Mouse (Mus musculus) macrophage (primary cell): ENCODE results near the gene Ncapd2. TPM values are rescaled to one million over a fixed set of nuclear protein-coding genes. Genes with fewer than 3 reads are reported as not detected.

Experiments used
- H3K27ac ChIP-seq: fragments of 350-480 bp; formaldehyde crosslinking; 2 replicates; pipeline ENCODE4 v1.9.0; 2021
- H3K36me3 ChIP-seq: fragments of 350-480 bp; formaldehyde crosslinking; 2 replicates; pipeline ENCODE4 v1.9.0; 2021; ENCODE audit errors: inconsistent target
- H3K4me3 ChIP-seq: fragments of 350-480 bp; formaldehyde crosslinking; 2 replicates; pipeline ENCODE4 v1.9.0; 2021; ENCODE audit errors: inconsistent target
- H3K79me2 ChIP-seq: fragments of 350-480 bp; formaldehyde crosslinking; 2 replicates; pipeline ENCODE4 v1.9.0; 2021; ENCODE audit errors: inconsistent target
- WGBS: methylation state at CpG from one replicate; pipeline ENCODE4 v1.1.7; 2026; ENCODE audit warnings: inconsistent platforms; ENCODE audit not compliant: missing documents; 5-methylcytosine and 5-hydroxymethylcytosine counted together
- polyA plus RNA-seq: library from polyadenylated mRNA; stranded (reverse); fragments of 250-400 nt; gene quantifications from 3 replicates; pipeline ENCODE4 v1.2.4, GENCODE M21; 2018; ENCODE audit warnings: inconsistent platforms

Ncapd2 gene
- polyA plus RNA-seq, 1 experiment from 2014 or later, result 10.3 TPM

DNA sequence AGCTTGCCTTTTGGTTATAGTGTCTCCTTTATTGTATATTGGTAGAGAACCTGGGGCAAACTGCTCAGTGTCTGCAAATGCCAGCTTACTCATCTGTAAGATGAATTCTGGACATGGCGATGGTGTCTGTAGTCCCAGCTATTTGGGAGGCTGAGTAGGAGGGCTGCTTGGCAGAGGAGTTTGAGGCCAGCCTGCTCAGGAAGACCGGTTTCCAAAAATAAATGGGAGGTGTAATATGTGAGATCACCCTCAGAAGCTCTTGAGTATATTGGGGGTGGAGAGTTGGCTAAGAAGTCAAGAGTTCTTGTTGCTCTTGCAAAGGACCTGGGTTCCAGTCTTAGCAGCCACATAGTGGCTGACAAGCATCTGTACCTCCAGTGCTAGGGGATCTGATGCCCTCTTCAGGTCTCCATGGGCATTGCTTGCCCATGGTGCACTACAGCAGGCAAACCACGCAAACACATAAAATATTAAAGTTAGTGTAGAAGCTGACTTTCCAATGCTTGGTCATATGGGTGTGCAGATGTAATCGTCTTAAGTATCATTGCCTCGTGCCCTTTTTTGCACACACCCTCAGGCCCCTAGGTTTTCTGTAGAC is 34.1 kb upstream of the Ncapd2 start:
- H3K4me3 ChIP-seq, result no peak overlapping the region
- H3K79me2 ChIP-seq, result no peaks in the 10 kb centered on the region
- WGBS, result 90% methylated on average over 5 of the region's 5 CpGs
- peaks cover 69% of the 10 kb centered on the region for H3K36me3 ChIP-seq
- H3K27ac ChIP-seq, result no peak overlapping the region

DNA sequence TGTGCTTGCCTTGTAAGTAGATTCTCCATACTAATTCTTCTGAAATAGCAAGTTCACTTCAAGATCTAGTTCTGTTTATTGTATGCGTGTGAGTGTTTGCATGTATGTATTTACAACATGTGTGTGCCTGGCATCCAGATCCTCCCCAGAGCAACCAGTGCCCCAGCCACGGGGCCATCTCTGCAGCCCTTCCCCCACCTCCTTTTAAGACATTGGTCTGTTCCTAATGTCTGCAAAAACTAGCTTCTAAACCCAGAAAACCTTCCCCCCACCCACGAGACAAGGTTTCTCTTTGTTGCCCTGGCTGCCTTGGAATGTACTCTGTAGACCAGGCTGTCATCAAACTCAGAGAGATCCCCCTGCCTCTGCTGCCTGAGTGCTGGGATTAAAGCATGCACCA is 31.1 kb upstream of the Ncapd2 start:
- Histone ChIP-seq H3K79me2 (no peaks in the 10 kb centered on the region; the same call in 1 of the 2 replicates), H3K4me3 (no peak overlapping the region), H3K27ac (no peak overlapping the region), H3K36me3 (peaks cover 52% of the 10 kb centered on the region)
- WGBS, result 61% methylated on average over 3 of the region's 3 CpGs

DNA sequence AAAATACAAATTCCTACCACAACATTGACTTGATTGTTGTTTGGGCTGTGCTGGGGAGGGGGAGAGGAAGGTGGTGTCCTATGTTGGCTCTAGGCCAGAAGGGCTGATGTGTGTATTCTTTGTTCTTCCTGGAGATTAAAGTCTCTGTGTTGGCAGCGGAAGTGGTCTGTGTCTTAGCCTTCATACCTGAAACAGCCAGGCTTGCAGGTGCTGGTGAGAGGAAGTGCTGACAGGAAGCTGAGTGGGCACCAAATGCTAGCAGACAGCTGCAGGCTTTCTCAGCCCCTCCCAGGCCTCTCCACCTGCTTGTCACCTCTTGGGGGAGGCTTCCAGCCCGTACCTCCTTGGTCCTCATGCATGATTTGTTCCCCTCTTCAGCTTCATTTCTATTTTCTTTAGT is 30.6 kb upstream of the Ncapd2 start:
- Histone ChIP-seq H3K4me3 (no peak overlapping the region), H3K79me2 (peaks cover 3% of the 10 kb centered on the region; the same call in 1 of the 2 replicates), H3K27ac (no peak overlapping the region), H3K36me3 (peaks cover 48% of the 10 kb centered on the region)
- WGBS, result 33% methylated on average over 2 of the region's 2 CpGs

DNA sequence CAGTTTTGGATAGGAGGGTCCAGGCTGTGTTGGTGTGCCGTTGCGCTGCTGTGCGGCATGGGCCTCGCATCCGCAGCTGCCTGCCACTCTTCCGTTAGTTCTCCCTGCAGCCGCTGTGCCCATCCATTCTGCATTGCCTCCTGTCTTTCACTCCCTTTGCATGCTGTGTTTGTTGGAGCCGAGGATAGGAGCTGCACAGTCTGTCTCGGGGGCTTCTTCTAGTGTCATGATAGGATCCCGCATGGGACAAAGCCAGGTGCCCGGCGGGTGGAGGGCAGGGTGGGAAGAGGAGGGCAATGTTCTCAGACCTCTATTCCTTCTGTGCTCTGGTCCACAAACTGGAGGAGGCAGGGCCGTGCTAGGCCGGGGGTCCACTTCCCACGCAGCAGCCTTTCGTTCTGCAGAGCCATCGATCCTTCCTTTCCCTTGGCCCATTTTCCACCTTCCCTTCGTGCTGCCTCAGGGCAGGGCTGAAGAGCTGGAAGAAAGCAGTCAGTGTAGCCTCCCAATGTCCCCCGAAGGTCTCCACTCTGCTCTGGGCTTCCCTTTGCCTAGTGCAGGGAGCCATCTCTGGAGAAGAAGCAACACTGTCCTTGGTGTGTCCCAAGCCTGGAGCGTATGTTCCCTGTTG is 29.7 kb upstream of the Ncapd2 start:
- Histone ChIP-seq H3K27ac (no peak overlapping the region), H3K79me2 (peaks cover 12% of the 10 kb centered on the region; the same call in 1 of the 2 replicates), H3K36me3 (peaks cover 39% of the 10 kb centered on the region), H3K4me3 (no peak overlapping the region)
- 96% methylated on average over 18 of the region's 20 CpGs for whole genome bisulfite sequencing

DNA sequence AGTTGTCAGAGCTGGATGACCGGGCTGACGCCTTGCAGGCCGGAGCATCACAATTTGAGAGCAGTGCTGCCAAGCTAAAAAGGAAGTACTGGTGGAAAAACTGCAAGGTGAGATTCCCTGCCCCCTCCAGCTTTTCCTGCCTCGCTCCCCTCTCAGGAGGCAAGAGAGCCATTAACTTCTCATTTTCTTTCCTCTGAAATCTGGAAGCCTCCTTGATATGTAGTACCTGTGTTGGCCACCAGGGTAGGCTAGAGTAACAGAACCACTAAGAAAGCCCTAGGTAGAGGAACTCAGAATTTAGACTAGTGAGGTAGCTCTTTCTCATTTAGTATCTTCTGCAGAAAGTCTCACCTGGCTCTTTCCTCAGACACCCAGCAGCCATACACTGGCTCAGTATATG is 27.5 kb upstream of the Ncapd2 start:
- H3K4me3 ChIP-seq, result no peak overlapping the region
- H3K79me2 ChIP-seq, result peaks cover 16% of the 10 kb centered on the region; the same call in 1 of the 2 replicates
- H3K27ac ChIP-seq, result 0 out of 2 replicates have a peak overlapping the region, but pooled peaks have one; percentile 15
- peaks cover 19% of the 10 kb centered on the region for H3K36me3 ChIP-seq
- 11% methylated on average over 4 of the region's 4 CpGs for WGBS

DNA sequence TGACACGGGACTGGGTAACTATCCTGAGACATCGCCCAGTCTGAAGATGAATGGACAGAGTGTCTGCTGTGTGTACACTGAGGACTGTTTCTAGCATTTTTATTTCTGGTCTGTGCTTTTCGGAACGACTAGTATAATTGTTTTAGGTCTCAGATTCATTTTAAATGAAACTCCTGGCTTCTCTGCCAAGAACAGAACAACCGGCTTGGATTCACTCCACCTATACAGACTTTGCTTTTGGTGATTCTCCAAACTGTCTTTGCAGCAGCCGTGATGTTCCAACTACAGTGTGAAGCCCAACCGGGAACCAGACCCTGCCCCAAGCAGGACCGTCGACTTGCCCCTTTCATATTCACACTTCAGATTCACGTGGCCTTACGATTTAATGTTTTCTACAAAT is 26.4 kb upstream of the Ncapd2 start:
- peaks cover 16% of the 10 kb centered on the region; the same call in 1 of the 2 replicates for H3K79me2 ChIP-seq
- H3K27ac ChIP-seq, result no peak overlapping the region
- H3K36me3 ChIP-seq, result peaks cover 10% of the 10 kb centered on the region; the same call in 1 of the 2 replicates
- no peak overlapping the region for H3K4me3 ChIP-seq
- WGBS, result 88% methylated on average over 11 of the region's 11 CpGs

DNA sequence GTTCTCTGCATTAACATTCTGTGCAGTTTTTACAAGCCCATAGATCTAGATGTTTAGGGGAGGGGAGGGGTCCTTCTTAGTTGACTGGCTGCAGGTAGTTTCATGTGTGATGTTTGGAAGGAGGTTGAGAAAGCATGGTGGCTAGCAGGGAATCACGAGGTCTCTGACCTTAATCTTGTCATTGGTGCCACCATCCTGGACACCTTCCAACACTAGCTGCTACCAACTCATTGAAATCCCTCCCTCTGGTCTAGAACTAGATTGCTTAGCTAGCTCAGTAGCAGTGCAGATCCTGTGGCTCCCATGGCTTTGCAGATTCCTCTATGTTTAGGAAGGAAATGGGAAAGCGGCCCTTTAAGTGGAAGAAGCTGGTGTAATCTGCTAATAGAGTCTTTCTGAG is 25.4 kb upstream of the Ncapd2 start:
- Histone ChIP-seq H3K79me2 (peaks cover 16% of the 10 kb centered on the region; the same call in 1 of the 2 replicates), H3K27ac (no peak overlapping the region), H3K4me3 (no peak overlapping the region), H3K36me3 (peaks cover 10% of the 10 kb centered on the region; the same call in 1 of the 2 replicates)
- WGBS, result 49% methylated on average over 2 of the region's 2 CpGs

DNA sequence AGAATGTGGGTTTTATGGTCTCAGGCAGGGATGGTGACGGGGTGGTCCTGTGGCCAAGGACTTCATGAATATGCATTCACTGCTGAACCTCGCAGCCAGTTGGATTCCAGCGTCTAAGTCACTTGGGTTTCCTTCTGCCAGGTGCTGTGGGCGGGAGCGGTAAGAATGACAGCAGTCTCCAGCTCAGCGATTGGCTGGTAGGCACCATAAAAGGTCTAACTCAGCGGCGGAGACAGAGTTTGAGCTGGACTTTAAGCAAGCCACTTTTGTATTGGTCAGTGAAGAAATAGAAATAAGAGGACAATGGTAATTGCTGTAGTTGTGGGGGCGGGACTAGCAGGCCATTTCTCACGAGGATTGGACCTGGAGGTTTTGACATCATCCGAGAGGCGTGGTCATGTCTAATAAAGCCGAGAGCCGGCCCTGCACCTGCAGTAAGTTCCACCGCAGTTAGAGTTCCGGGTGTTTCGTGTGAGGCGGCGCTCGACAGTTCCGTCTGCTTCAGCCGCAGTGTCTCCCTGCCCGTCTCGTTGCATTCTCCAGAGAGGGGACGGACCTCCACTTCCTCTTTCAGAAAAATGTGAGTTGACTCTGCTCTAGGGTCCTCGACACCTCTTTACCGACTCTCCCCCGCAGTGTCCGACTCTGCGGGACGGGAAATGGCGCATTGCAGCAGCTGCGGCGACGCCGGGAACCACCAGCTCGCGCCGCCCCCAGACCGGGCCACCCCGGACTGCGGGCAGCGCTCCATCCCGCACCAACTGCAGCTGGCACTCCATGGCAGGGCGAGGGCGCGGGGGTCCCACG is 23.9 kb upstream of the Ncapd2 start, which contains the start of gene Vamp1:
Vamp1 (plus strand) TSS at position 404 of the 807 bp plus-strand sequence.
- H3K4me3 ChIP-seq, result peak within 1 kb of the TSS; percentile 59
- peaks cover 16% of the 10 kb centered on the region; the same call in 1 of the 2 replicates for H3K79me2 ChIP-seq
- 0 out of 2 replicates have a peak, but pooled peaks cover 2% of the 10 kb centered on the region for H3K36me3 ChIP-seq
- peak within 1 kb of the TSS; percentile 44 for H3K27ac ChIP-seq
- 1% methylated on average over 48 of the region's 48 CpGs for WGBS

DNA sequence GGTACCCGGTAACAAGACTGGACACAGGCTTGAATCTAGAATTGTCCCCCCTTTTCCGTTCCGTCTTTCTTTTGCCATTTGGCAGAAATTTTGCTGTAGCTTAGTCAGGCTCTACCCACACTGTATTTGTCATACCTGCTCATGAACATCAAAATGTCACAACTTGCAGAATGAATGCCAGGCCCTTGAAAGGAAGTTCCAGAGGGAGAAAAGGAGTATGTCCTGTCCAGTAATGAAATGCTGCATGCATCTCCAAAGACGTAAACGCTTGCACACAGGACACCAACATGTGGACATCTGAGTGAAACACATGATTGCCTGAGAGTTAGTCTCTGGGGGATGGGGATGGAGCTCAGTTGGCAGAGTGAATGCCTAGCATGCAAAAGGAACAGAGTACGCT is 22.2 kb upstream of the Ncapd2 start:
- H3K4me3 ChIP-seq, result no peak overlapping the region
- H3K27ac ChIP-seq, result no peak overlapping the region
- WGBS, result 89% methylated on average over 6 of the region's 6 CpGs
- H3K79me2 ChIP-seq, result peaks cover 16% of the 10 kb centered on the region; the same call in 1 of the 2 replicates
- H3K36me3 ChIP-seq, result no peaks in the 10 kb centered on the region

DNA sequence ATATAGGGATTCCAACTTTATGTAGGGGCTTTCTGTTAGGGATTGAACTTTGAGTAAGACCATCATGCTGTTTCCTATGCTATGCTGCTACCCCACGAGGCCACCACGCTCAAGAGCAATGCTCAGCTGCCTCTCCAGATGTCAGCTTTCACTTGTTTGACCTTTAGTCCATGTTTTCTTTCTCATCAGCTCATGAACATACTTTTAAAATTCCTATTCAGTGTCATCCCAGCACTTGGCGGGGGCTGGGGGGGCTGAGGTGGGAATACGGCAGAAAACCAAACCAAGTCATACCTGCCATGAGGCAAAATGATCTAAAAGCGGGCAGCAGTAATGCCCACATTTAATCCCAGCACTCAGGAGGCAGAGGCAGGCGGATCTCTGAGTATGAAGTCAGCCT is 21.6 kb upstream of the Ncapd2 start:
- H3K79me2 ChIP-seq, result peaks cover 16% of the 10 kb centered on the region; the same call in 1 of the 2 replicates
- no peak overlapping the region for H3K4me3 ChIP-seq
- H3K36me3 ChIP-seq, result no peaks in the 10 kb centered on the region
- 90% methylated on average over 6 of the region's 6 CpGs for WGBS
- no peak overlapping the region for H3K27ac ChIP-seq

DNA sequence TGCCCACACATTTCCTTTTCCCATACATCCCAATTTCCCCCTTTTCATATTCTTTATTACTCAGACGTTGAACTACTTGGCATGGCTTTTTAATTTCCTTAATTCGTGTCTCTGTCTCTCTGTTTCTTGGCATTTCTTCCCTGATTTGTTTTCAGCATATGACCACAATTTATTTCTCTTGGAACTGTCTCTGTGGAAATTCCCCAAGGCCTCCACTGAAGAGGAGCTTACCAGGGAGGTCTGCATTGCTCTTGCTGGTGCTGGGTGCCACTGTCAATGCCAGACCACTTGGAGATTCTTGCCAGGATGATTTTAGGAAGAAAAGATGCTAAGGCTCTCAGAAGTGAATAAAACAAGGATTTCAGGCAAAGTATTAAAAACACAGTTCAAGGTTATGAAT is 21.1 kb upstream of the Ncapd2 start:
- H3K36me3 ChIP-seq, result no peaks in the 10 kb centered on the region
- no peak overlapping the region for H3K27ac ChIP-seq
- no peak overlapping the region for H3K4me3 ChIP-seq
- H3K79me2 ChIP-seq, result peaks cover 16% of the 10 kb centered on the region; the same call in 1 of the 2 replicates
- 21% methylated on average over 2 of the region's 2 CpGs for WGBS

DNA sequence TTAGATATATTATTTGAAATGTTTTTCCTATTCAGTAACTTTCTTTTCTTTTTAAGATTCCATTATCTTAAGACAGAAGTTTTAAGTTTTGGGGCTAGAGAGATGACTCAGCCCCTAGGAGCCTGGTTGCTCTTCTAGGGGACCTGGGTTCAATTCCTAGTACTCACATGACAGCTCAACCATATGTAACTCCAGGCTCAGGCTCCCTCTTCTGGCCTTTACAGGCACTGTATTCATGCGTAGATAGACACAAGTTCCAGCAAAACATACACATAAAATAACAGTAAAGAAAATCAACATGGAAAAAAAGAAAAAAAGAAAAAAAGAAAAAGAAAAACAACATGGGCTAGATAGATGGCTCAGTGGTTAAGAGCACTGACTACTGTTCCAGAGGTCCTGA is 18.9 kb upstream of the Ncapd2 start:
- Histone ChIP-seq H3K36me3 (no peaks in the 10 kb centered on the region), H3K4me3 (no peak overlapping the region)
- 100% methylated on average over 1 of the region's 1 CpGs for WGBS

DNA sequence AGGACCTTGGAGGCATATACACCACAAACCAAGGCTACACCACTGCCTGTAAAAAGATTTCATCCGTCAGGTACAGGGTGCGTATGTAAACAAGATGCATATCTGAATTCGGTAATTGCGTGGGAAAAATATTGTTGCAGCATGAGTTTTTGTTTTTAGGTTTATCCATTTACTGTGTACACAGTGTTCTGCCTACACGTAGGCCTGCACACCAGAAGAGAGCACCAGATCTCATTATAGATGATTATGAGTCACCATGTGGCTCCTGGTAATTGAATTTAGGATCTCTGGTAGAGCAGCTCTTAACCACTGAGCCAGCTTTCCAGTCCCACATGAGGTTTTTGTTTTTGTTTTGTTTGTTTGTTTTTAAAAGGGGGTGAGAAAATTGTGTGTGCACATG is 5.7 kb upstream of the Ncapd2 start:
- H3K79me2 ChIP-seq, result peaks cover 14% of the 10 kb centered on the region
- H3K36me3 ChIP-seq, result peaks cover 8% of the 10 kb centered on the region; the same call in 1 of the 2 replicates
- WGBS, result 91% methylated on average over 4 of the region's 5 CpGs
- H3K27ac ChIP-seq, result no peak overlapping the region
- no peak overlapping the region for H3K4me3 ChIP-seq

More for the DNA sequence above, 18.9 kb upstream of the Ncapd2 start:
- Histone ChIP-seq H3K27ac (no peak overlapping the region), H3K79me2 (no peaks in the 10 kb centered on the region)

DNA sequence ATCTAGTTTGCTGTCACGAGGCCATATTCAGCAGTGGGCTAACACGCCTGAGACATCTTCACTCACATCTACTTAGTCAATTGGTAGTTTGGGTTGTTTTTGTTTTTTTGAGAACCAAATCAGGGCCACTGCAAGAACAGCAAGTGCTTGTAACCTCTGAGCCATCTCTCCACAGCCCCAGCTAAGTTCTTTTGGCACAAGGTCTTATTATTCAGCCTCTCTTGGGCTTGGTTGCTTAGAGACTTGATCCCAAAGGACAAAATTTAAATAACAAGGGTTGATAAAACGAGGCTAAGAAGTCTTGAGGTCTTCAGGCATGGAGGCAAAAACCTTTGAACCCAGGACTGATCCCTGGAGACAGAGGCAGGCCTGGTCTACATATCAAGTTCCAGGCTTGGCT is 4.8 kb upstream of the Ncapd2 start:
- Histone ChIP-seq H3K4me3 (no peak overlapping the region), H3K36me3 (peaks cover 8% of the 10 kb centered on the region; the same call in 1 of the 2 replicates), H3K27ac (no peak overlapping the region), H3K79me2 (peaks cover 15% of the 10 kb centered on the region)
- 86% methylated on average over 3 of the region's 3 CpGs for WGBS
